Mouse (Mus musculus): ENCODE results near the gene Rab20. TPM values are rescaled to one million over a fixed set of nuclear protein-coding genes. Genes with fewer than 3 reads are reported as not detected.
"Not testable (repeated sequence)": the region's sequence is repeated elsewhere in the genome, so short reads cannot be mapped to it uniquely, and the experiment has no call there.

The Rab20 gene
- polyA plus RNA-seq, 1 experiment from 2014 or later, result 8.7 TPM

DNA sequence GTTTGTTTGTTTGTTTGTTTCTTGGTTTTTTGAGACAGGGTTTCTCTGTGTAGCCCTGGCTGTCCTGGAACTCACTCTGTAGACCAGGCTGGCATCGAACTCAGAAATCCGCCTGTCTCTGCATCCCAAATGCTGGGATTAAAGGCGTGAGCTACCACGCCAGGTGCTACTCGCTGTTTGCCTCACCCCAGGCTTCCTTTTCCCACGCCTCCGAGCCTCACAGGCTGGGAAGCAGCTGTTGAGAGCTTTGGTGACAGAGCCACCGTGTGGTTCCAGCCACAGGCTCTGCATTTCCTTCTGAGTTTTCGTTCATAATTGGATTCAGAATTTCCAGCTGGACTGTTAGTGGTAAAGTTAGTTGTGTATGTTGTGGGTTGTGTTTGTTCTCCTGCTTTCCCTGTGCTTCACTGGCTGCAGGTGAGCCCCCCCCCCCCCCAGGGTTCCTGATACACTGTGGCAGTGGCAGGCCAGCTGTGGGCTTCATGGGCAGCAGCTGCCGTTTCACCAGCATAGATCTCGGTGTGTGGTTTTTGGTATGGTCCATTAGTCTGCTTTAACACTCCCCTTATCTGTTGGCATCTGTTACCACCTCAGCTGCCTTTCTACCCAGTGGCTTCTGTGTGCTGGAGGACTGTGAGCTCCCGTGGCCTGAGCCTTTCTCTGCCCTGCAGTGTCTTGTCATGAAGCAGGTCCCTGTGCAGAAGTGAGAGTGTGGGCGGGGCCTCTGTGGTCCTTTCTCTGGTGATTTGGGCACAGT is 25.1 kb upstream of the Rab20 start:
- no peak overlapping the region for H3K27ac ChIP-seq
- no peak overlapping the region for H3K4me2 ChIP-seq
- no peaks in the 10 kb centered on the region for H3K27me3 ChIP-seq (replicated peaks)
- peaks cover 2% of the 10 kb centered on the region for H3K4me1 ChIP-seq
- WGBS, result 82% methylated on average over 13 of the region's 13 CpGs
- no peaks in the 10 kb centered on the region for H3K9me3 ChIP-seq
- ATAC-seq (ENCODE audit: insufficient read depth, low FRiP score, low read depth), result no peak
- H3K4me3 ChIP-seq (replicated peaks), result no peak overlapping the region
- H3K9ac ChIP-seq, result no peak overlapping the region
- H3K36me3 ChIP-seq, result peaks cover 30% of the 10 kb centered on the region

DNA sequence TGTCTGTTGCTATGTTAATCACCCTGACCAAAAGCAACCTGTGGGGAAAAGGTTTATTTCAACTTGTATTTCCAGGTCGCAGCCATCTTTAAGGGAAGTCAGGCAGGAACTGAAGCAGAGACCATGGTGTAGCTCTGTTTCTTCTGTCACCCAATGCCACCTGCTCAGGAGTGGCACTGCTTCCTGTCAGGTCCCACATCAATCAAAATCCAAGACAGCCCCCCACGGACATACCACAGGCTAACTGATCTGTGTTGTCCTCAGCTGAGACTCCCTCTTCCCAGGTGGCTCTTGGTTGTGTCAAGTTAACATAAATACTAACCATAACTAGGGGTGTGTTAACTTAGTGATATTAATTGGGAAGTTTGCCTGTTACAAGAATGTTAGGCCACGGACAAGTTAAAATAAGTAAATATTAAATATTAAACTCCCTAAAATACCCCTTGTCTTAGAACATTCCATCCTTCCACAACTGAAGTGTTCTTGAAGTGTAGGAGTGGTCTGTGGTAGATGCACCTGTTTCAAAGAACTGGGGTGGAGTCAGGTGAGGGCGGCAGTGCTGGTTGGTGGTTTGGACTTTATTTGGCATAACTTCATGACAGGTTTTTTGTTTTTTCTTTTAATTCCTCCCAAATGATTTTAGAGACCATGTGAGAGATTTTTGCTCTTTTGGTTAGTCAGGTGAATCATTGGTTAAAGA is 20.4 kb upstream of the Rab20 start:
- 79% methylated on average over 4 of the region's 4 CpGs for WGBS
- peak overlapping the region; percentile 77 for H3K4me2 ChIP-seq
- H3K27me3 ChIP-seq (replicated peaks), result no peaks in the 10 kb centered on the region
- H3K36me3 ChIP-seq, result peaks cover 9% of the 10 kb centered on the region; the same call in 1 of the 2 replicates
- peak overlapping the region; percentile 92; the same call in 1 of the 2 replicates for H3K4me3 ChIP-seq (replicated peaks)
- H3K9me3 ChIP-seq, result no peaks in the 10 kb centered on the region
- no peak overlapping the region for H3K27ac ChIP-seq
- no peak for ATAC-seq (ENCODE audit: insufficient read depth, low FRiP score, low read depth)
- H3K9ac ChIP-seq, result no peak overlapping the region
- peaks cover 11% of the 10 kb centered on the region for H3K4me1 ChIP-seq

DNA sequence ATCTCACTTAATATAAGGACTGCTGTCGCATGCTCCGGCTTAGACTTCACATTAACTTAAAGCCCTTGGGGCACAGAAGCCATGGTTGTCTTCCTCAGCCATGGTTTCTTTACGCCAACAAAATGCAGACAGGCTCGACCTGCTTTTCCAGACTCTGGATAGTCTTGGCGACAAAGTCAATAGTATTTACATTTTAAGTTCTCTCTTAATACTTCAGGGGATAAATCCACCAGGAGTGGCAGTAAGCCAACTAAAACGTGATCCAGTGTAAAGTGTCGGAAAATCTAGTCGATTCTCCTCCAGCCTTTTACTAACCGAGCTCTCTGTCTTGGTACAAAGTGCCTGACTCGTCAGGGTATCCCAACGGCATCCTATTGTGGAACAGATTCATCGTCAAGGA is 19.8 kb upstream of the Rab20 start:
- Histone ChIP-seq H3K4me1 (peaks cover 11% of the 10 kb centered on the region), H3K27me3 (replicated peaks) (no peaks in the 10 kb centered on the region), H3K9me3 (no peaks in the 10 kb centered on the region), H3K27ac (no peak overlapping the region), H3K4me2 (peak overlapping the region; percentile 77), H3K36me3 (peaks cover 3% of the 10 kb centered on the region; the same call in 1 of the 2 replicates), H3K9ac (no peak overlapping the region), H3K4me3 (replicated peaks) (peak overlapping the region; percentile 92)
- ATAC-seq (ENCODE audit: insufficient read depth, low FRiP score, low read depth), result no peak
- WGBS, result 63% methylated on average over 12 of the region's 12 CpGs

DNA sequence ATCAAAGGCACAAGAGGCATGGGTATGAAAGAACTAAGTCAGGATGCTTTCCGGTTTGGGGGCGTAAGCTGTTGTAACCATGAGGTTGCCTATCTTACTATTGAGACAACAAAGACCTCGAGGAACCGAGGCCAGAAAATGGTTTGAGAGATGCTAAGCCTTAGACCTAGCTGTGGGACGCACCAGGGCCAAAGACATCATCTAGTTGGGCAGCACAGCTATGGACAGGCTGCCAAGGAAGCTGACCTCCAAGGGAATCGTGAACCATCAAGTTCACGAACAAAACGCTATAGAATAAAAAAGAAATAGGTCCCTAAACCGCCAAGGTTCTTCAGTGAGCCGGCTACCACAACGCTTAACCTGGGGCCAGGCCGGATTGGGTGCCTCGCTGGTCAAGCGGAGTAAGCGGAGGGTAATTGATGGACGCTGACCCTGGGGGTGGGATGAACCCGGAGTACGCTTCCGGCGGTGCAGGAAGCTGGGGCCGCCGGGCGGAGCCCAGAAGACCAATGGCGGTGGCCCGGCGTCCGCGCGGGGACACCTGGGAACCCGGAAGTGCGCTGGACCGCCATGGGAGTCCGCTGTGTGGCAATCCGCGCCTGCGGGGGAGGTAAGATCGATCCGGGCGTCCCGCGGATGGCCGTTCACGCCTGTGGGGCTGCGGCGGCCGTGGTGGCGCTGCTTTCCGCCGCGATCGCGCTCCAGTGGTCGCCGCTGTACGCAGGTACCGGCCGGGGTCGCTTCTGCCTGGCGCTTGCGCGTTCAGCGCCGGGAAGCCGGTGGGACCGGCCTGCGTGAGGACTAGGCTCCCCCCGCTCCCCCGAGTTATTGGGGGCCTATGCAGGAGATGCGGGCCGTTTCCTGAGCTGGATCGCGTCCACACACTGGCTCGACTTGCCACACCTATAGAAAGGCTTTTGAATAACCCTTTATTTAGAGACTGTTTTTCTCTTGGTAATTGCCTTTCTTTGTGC is 18.8 kb upstream of the Rab20 start, which contains the start of gene Naxd:
Naxd (plus strand) TSS at position 490 of the 974 bp plus-strand sequence.
- peak; percentile 98 for ATAC-seq (ENCODE audit: insufficient read depth, low FRiP score, low read depth)
- H3K4me3 ChIP-seq (replicated peaks), result peak within 1 kb of the TSS; percentile 92
- H3K4me2 ChIP-seq, result peak within 1 kb of the TSS; percentile 77
- 4% methylated on average over 73 of the region's 73 CpGs for WGBS
- peak within 1 kb of the TSS; percentile 87 for H3K9ac ChIP-seq
- H3K27ac ChIP-seq, result peak within 1 kb of the TSS; percentile 65
- H3K9me3 ChIP-seq, result no peaks in the 10 kb centered on the region
- H3K36me3 ChIP-seq, result no peaks in the 10 kb centered on the region
- H3K4me1 ChIP-seq, result peaks cover 11% of the 10 kb centered on the region
- no peaks in the 10 kb centered on the region; the same call in 1 of the 2 replicates for H3K27me3 ChIP-seq (replicated peaks)

GRCm38 (mm10) chr8:11492340-11492739 is 13.8 kb upstream of the Rab20 start:
- H3K9ac ChIP-seq; H3K4me2 ChIP-seq; H3K27ac ChIP-seq; H3K27me3 ChIP-seq (replicated peaks); H3K4me3 ChIP-seq (replicated peaks); H3K4me1 ChIP-seq; H3K9me3 ChIP-seq; ATAC-seq (ENCODE audit: insufficient read depth, low FRiP score, low read depth); H3K36me3 ChIP-seq: not testable (repeated sequence)
- WGBS, result 83% methylated on average over 2 of the region's 2 CpGs

- Histone ChIP-seq H3K4me3 (replicated peaks) (no peak overlapping the region), H3K4me2 (no peak overlapping the region), H3K27ac (no peak overlapping the region), H3K27me3 (replicated peaks) (no peaks in the 10 kb centered on the region), H3K9me3 (no peaks in the 10 kb centered on the region), H3K4me1 (no peaks in the 10 kb centered on the region), H3K36me3 (no peaks in the 10 kb centered on the region), H3K9ac (no peak overlapping the region)
- no peak for ATAC-seq (ENCODE audit: insufficient read depth, low FRiP score, low read depth)
- WGBS, result 55% methylated on average over 4 of the region's 4 CpGs
These were observed 8.7 kb upstream of the Rab20 start for GRCm38 (mm10) chr8:11487229-11487628.

GRCm38 (mm10) chr8:11486142-11486541 is 7.6 kb upstream of the Rab20 start:
- Histone ChIP-seq H3K4me3 (replicated peaks) (no peak overlapping the region), H3K9ac (no peak overlapping the region), H3K9me3 (no peaks in the 10 kb centered on the region), H3K27ac (no peak overlapping the region), H3K4me1 (0 out of 2 replicates have a peak, but pooled peaks cover 4% of the 10 kb centered on the region), H3K4me2 (no peak overlapping the region), H3K27me3 (replicated peaks) (no peaks in the 10 kb centered on the region), H3K36me3 (no peaks in the 10 kb centered on the region)
- no peak for ATAC-seq (ENCODE audit: insufficient read depth, low FRiP score, low read depth)
- WGBS, result 23% methylated on average over 7 of the region's 7 CpGs

GRCm38 (mm10) chr8:11482537-11482936 is 4.0 kb upstream of the Rab20 start:
- no peak overlapping the region for H3K4me2 ChIP-seq
- H3K9ac ChIP-seq, result no peak overlapping the region
- no peak overlapping the region for H3K4me3 ChIP-seq (replicated peaks)
- H3K9me3 ChIP-seq, result no peaks in the 10 kb centered on the region
- H3K27ac ChIP-seq, result no peak overlapping the region
- no peak for ATAC-seq (ENCODE audit: insufficient read depth, low FRiP score, low read depth)
- 64% methylated on average over 3 of the region's 3 CpGs for WGBS
- H3K27me3 ChIP-seq (replicated peaks), result peaks cover 19% of the 10 kb centered on the region
- peaks cover 22% of the 10 kb centered on the region for H3K4me1 ChIP-seq
- no peaks in the 10 kb centered on the region for H3K36me3 ChIP-seq

- Histone ChIP-seq H3K9me3 (no peaks in the 10 kb centered on the region), H3K36me3 (no peaks in the 10 kb centered on the region), H3K27ac (no peak overlapping the region), H3K27me3 (replicated peaks) (peaks cover 19% of the 10 kb centered on the region), H3K4me3 (replicated peaks) (no peak overlapping the region), H3K9ac (no peak overlapping the region), H3K4me1 (peaks cover 25% of the 10 kb centered on the region), H3K4me2 (no peak overlapping the region)
- ATAC-seq (ENCODE audit: insufficient read depth, low FRiP score, low read depth), result no peak
- WGBS, result 59% methylated on average over 3 of the region's 3 CpGs
These were observed 3.4 kb upstream of the Rab20 start for GRCm38 (mm10) chr8:11481876-11482275.

GRCm38 (mm10) chr8:11479591-11479990 is 1.1 kb upstream of the Rab20 start:
- no peaks in the 10 kb centered on the region for H3K36me3 ChIP-seq
- peaks cover 30% of the 10 kb centered on the region for H3K4me1 ChIP-seq
- ATAC-seq (ENCODE audit: insufficient read depth, low FRiP score, low read depth), result no peak
- peaks cover 22% of the 10 kb centered on the region for H3K27me3 ChIP-seq (replicated peaks)
- no peak overlapping the region for H3K9ac ChIP-seq
- H3K9me3 ChIP-seq, result no peaks in the 10 kb centered on the region
- WGBS, result 26% methylated on average over 14 of the region's 14 CpGs
- no peak overlapping the region for H3K27ac ChIP-seq
- H3K4me2 ChIP-seq, result no peak overlapping the region
- H3K4me3 ChIP-seq (replicated peaks), result no peak overlapping the region

DNA sequence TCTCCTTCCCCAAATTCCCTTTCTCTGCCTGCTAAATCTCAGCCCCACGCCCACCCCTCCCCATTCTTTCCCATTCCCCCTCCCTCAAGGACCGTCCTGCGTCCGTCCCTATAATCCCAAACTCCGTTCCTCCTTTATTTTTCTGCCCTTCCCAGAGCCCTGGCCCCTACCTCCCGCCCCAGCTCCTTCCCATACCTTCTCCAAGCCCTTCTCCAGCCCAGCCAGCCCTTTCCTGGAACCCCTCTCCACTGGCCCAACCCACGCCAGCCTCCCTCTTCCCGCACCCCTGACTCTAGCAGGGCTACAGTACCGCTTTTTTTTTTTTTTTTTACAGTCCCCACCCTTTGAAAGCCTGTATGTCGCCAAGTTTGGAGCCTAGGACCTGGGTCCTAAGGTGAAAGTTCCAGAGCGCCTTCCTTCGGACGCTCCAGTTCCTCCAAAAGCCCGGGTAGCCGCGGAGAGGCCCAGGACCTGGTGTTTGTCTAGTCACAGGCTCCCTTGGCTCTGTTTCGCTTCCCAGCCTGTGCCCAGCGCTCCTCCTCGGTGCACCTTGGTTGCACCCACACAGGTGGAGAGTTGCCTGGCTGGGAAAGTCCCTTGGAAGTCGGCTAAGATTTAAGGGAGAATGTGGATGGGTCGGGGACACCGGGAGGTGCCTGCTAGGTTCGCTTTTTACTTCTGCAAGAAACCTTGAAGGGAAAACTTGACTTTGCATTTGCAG is 457 bp upstream of the Rab20 start:
- Histone ChIP-seq H3K4me1 (peaks cover 30% of the 10 kb centered on the region), H3K4me3 (replicated peaks) (peak overlapping the region; percentile 61), H3K36me3 (no peaks in the 10 kb centered on the region), H3K9ac (no peak overlapping the region), H3K27me3 (replicated peaks) (peaks cover 22% of the 10 kb centered on the region), H3K9me3 (no peaks in the 10 kb centered on the region), H3K4me2 (peak overlapping the region; percentile 95), H3K27ac (no peak overlapping the region)
- peak; percentile 3; the same call in 1 of the 2 replicates for ATAC-seq (ENCODE audit: insufficient read depth, low FRiP score, low read depth)
- 9% methylated on average over 22 of the region's 23 CpGs for WGBS
